Mouse (Mus musculus): Measurements from ENCODE around the gene Camk2d. TPM values are rescaled to one million over a fixed set of nuclear protein-coding genes. Genes with fewer than 3 reads are reported as not detected.

Gene Camk2d
- total and polyA plus RNA-seq, 3 experiments: 0.07 to 0.35 TPM; not detected in 1

GRCm38 (mm10) chr3:126734533-126734932 is 138.4 kb downstream of the Camk2d start:
- no peaks in the 10 kb centered on the region for H3K36me3 ChIP-seq (ENCODE audit: control insufficient read depth in 1 of 2, insufficient read depth in 2 of 2, low read length in 2 of 2)
- H3K9ac ChIP-seq (ENCODE audit: control insufficient read depth, low read depth, low read length, poor library complexity, severe bottlenecking): no peak overlapping the region
- H3K79me2 ChIP-seq (ENCODE audit: control insufficient read depth, insufficient read depth, low read length, poor library complexity): no peaks in the 10 kb centered on the region
- H3K4me1 ChIP-seq (ENCODE audit: control insufficient read depth in 1 of 2, insufficient read depth in 2 of 2, low read length in 2 of 2): no peaks in the 10 kb centered on the region
- no peak for DNase-seq (ENCODE audit: low read depth, low spot score)
- no peak overlapping the region for H3K27ac ChIP-seq (ENCODE audit: control insufficient read depth, low read depth, low read length)
- no peaks in the 10 kb centered on the region for H3K27me3 ChIP-seq (ENCODE audit: control insufficient read depth in 1 of 2, insufficient read depth in 2 of 2, low read length in 2 of 2)
- H3K9me3 ChIP-seq (replicated peaks; ENCODE audit: insufficient read depth, low read length): no peaks in the 10 kb centered on the region
- no peak overlapping the region for H3K4me3 ChIP-seq (ENCODE audit: control insufficient read depth in 1 of 2, insufficient read depth in 1 of 2, low read depth in 2 of 2, low read length in 2 of 2)
- no peak for TF ChIP-seq TAL1 (IDR thresholded peaks at IDR 0.05; ENCODE audit: low read length)
- TF ChIP-seq RAD21 (IDR thresholded peaks at IDR 0.05; ENCODE audit: low read depth, low read length): no peak
- TF ChIP-seq MEF2A (IDR thresholded peaks at IDR 0.05; ENCODE audit: extremely low read depth, insufficient replicate concordance, low read depth, low read length, poor library complexity, severe bottlenecking): no peak
- TF ChIP-seq EP300 (IDR thresholded peaks at IDR 0.05; ENCODE audit: low read depth in 1 of 2, low read length in 2 of 2): no peak
- TF ChIP-seq MAZ (IDR thresholded peaks at IDR 0.05; ENCODE audit: low read depth, low read length): no peak
- no peak for TF ChIP-seq CHD1 (IDR thresholded peaks at IDR 0.05; ENCODE audit: low read depth, low read length)

DNA sequence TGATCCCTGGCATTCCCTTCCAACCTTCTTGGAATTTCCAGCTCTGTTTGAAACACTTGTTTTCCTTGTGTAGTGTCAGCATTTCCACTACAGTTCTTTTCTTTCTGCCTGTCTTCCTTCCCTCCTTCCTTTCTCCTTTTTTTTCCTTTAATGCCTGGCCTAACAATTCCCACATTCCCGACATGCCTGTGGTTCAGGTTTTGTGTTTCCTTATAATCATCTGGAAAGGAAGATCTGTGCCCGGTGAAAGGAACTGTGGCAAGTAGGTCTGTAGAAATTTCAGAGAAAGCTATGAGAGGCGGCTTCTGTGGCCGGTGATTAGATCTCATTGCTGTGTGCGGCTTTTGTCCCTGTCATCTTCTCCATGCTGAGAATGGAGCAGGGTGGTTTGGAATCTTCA is 139.1 kb downstream of the Camk2d start:
- Histone ChIP-seq H3K4me1 (ENCODE audit: control insufficient read depth in 1 of 2, insufficient read depth in 2 of 2, low read length in 2 of 2) (no peaks in the 10 kb centered on the region), H3K27me3 (ENCODE audit: control insufficient read depth in 1 of 2, insufficient read depth in 2 of 2, low read length in 2 of 2) (no peaks in the 10 kb centered on the region), H3K79me2 (ENCODE audit: control insufficient read depth, insufficient read depth, low read length, poor library complexity) (no peaks in the 10 kb centered on the region), H3K9me3 (replicated peaks; ENCODE audit: insufficient read depth, low read length) (no peaks in the 10 kb centered on the region), H3K4me3 (ENCODE audit: control insufficient read depth in 1 of 2, insufficient read depth in 1 of 2, low read depth in 2 of 2, low read length in 2 of 2) (no peak overlapping the region), H3K9ac (ENCODE audit: control insufficient read depth, low read depth, low read length, poor library complexity, severe bottlenecking) (no peak overlapping the region), H3K36me3 (ENCODE audit: control insufficient read depth in 1 of 2, insufficient read depth in 2 of 2, low read length in 2 of 2) (no peaks in the 10 kb centered on the region), H3K27ac (ENCODE audit: control insufficient read depth, low read depth, low read length) (no peak overlapping the region)
- no peak for DNase-seq (ENCODE audit: low read depth, low spot score)
- no peak for TF ChIP-seq CHD2 (IDR thresholded peaks at IDR 0.05; ENCODE audit: low read length)

- Histone ChIP-seq H3K36me3 (ENCODE audit: control insufficient read depth in 1 of 2, insufficient read depth in 2 of 2, low read length in 2 of 2) (no peaks in the 10 kb centered on the region), H3K79me2 (ENCODE audit: control insufficient read depth, insufficient read depth, low read length, poor library complexity) (no peaks in the 10 kb centered on the region), H3K27ac (ENCODE audit: control insufficient read depth, low read depth, low read length) (no peak overlapping the region), H3K27me3 (ENCODE audit: control insufficient read depth in 1 of 2, insufficient read depth in 2 of 2, low read length in 2 of 2) (no peaks in the 10 kb centered on the region), H3K9ac (ENCODE audit: control insufficient read depth, low read depth, low read length, poor library complexity, severe bottlenecking) (no peak overlapping the region), H3K4me1 (ENCODE audit: control insufficient read depth in 1 of 2, insufficient read depth in 2 of 2, low read length in 2 of 2) (no peaks in the 10 kb centered on the region), H3K9me3 (replicated peaks; ENCODE audit: insufficient read depth, low read length) (no peaks in the 10 kb centered on the region), H3K4me3 (ENCODE audit: control insufficient read depth in 1 of 2, insufficient read depth in 1 of 2, low read depth in 2 of 2, low read length in 2 of 2) (no peak overlapping the region)
- TF ChIP-seq POLR2AphosphoS5 (IDR thresholded peaks at IDR 0.05; ENCODE audit: borderline replicate concordance, low read depth, low read length) (no peak), SMC3 (IDR thresholded peaks at IDR 0.05; ENCODE audit: low read depth, low read length) (no peak), MYC (IDR thresholded peaks at IDR 0.05; ENCODE audit: low read depth, low read length) (no peak), TAL1 (IDR thresholded peaks at IDR 0.05; ENCODE audit: low read length) (no peak), GATA1 (IDR thresholded peaks at IDR 0.05; ENCODE audit: low read depth, low read length) (no peak), MAZ (IDR thresholded peaks at IDR 0.05; ENCODE audit: low read depth, low read length) (no peak), MYB (IDR thresholded peaks at IDR 0.05; ENCODE audit: low read depth, low read length) (no peak), RCOR1 (IDR thresholded peaks at IDR 0.05; ENCODE audit: low read depth, low read length) (no peak), ZMIZ1 (IDR thresholded peaks at IDR 0.05; ENCODE audit: low read depth, low read length) (no peak), ZNF384 (IDR thresholded peaks at IDR 0.05; ENCODE audit: low read depth, low read length) (no peak), NRF1 (IDR thresholded peaks at IDR 0.05; ENCODE audit: insufficient read depth, low read depth, low read length, poor library complexity, severe bottlenecking) (no peak), MAFK (IDR thresholded peaks at IDR 0.05; ENCODE audit: borderline replicate concordance, low read depth, low read length) (no peak), MXI1 (IDR thresholded peaks at IDR 0.05; ENCODE audit: low read depth, low read length) (no peak), GABPA (IDR thresholded peaks at IDR 0.05; ENCODE audit: low read depth, low read length) (no peak), MAX (IDR thresholded peaks at IDR 0.05; ENCODE audit: low read length) (no peak), TBP (IDR thresholded peaks at IDR 0.05; ENCODE audit: low read depth, low read length) (no peak), USF2 (IDR thresholded peaks at IDR 0.05; ENCODE audit: borderline replicate concordance in 1 of 2, insufficient read depth in 1 of 2, low read depth in 1 of 2, low read length in 2 of 2) (no peak), BHLHE40 (IDR thresholded peaks at IDR 0.05; ENCODE audit: borderline replicate concordance, low read depth, low read length) (no peak), MEF2A (IDR thresholded peaks at IDR 0.05; ENCODE audit: extremely low read depth, insufficient replicate concordance, low read depth, low read length, poor library complexity, severe bottlenecking) (no peak), NELFE (IDR thresholded peaks at IDR 0.05; ENCODE audit: low read depth, low read length) (no peak)
- no peak for DNase-seq (ENCODE audit: low read depth, low spot score)
These were observed 141.0 kb downstream of the Camk2d start for GRCm38 (mm10) chr3:126737128-126737527.

Measured in MEL (cell line).